Mouse (Mus musculus) lung, embryonic 15.5 days (tissue): ENCODE data around the gene Zfp990. TPM values are rescaled to one million over a fixed set of nuclear protein-coding genes. Genes with fewer than 3 reads are reported as not detected.
A peak's percentile ranks its signal among the peaks of the same experiment; 100 is the strongest.
"Not testable (repeated sequence)": the region's sequence is repeated elsewhere in the genome, so short reads cannot be mapped to it uniquely, and the experiment has no call there.

ENCODE experiments used
- ATAC-seq: fragments of 200-750 bp; cut with Nextera tagmentation; 2 replicates; pipeline ENCODE4 v1.8.0; 2017; ENCODE audit warnings: moderate number of reproducible peaks, borderline replicate concordance; ENCODE audit not compliant: low FRiP score, low TSS enrichment; ENCODE audit errors: extremely low read depth
- H3K27ac ChIP-seq: fragments of 300-500 bp; sonication (generic); 2 replicates; pipeline ENCODE4 v1.5.1; 2015; ENCODE audit warnings: moderate library complexity, mild to moderate bottlenecking, inconsistent platforms
- H3K27me3 ChIP-seq: fragments of 300-500 bp; sonication (generic); 2 replicates; pipeline ENCODE4 v1.6.1; 2015; ENCODE audit warnings: inconsistent platforms
- H3K36me3 ChIP-seq: fragments of 300-500 bp; sonication (generic); 2 replicates; pipeline ENCODE4 v1.6.1; 2015; ENCODE audit warnings: inconsistent platforms
- H3K4me1 ChIP-seq: fragments of 300-500 bp; sonication (generic); 2 replicates; pipeline ENCODE4 v1.6.1; 2015; ENCODE audit warnings: inconsistent platforms
- H3K4me2 ChIP-seq: fragments of 300-500 bp; sonication (generic); 2 replicates; pipeline ENCODE4 v1.6.1; 2015; ENCODE audit warnings: inconsistent platforms, mild to moderate bottlenecking, moderate library complexity
- H3K4me3 ChIP-seq: fragments of 300-500 bp; sonication (generic); 2 replicates; pipeline ENCODE4 v1.5.1; 2015; ENCODE audit warnings: mild to moderate bottlenecking, inconsistent platforms
- H3K9ac ChIP-seq: fragments of 300-500 bp; sonication (generic); 2 replicates; pipeline ENCODE4 v1.6.1; 2015; ENCODE audit warnings: inconsistent platforms
- H3K9me3 ChIP-seq: fragments of 300-500 bp; sonication (generic); 2 replicates; pipeline ENCODE4 v1.6.1; 2016; ENCODE audit warnings: inconsistent platforms
- WGBS: fragments of 180-500 bp; shearing (Covaris S2); methylation state at CpG from one replicate; pipeline ENCODE4 v1.1.7; 2015; 5-methylcytosine and 5-hydroxymethylcytosine counted together
- polyA plus RNA-seq: library from polyadenylated mRNA; unstranded; fragments of >200 nt; fragmentation: Nextera tagmentation; extraction: Ambion mirVana; gene quantifications from 2 replicates; pipeline ENCODE4 v1.2.1, GENCODE M21; 2015

Gene Zfp990
- not detected in 2 replicates for polyA plus RNA-seq

- not testable (repeated sequence) for H3K27ac ChIP-seq, H3K9ac ChIP-seq, H3K27me3 ChIP-seq, H3K9me3 ChIP-seq, H3K36me3 ChIP-seq, H3K4me3 ChIP-seq, ATAC-seq, H3K4me2 ChIP-seq, H3K4me1 ChIP-seq
- 85% methylated on average over 4 of the region's 4 CpGs for WGBS
Observed at GRCm38 (mm10) chr4:145510459-145510858, at the start of gene Zfp990. Zfp990 (plus strand) TSS chr4:145510759.

- H3K9ac ChIP-seq, ATAC-seq, H3K4me1 ChIP-seq, H3K27me3 ChIP-seq, H3K9me3 ChIP-seq, H3K36me3 ChIP-seq, H3K27ac ChIP-seq: not testable (repeated sequence)
- peak overlapping the region; percentile 50 for H3K4me2 ChIP-seq
- H3K4me3 ChIP-seq, result peak overlapping the region; percentile 30
- WGBS, result 17% methylated on average over 52 of the region's 68 CpGs
Observed at GRCm38 (mm10) chr4:145463553-145464253, 46.9 kb upstream of the Zfp990 start.

- 0 out of 2 replicates have a peak, but pooled peaks cover 5% of the 10 kb centered on the region for H3K9me3 ChIP-seq
- H3K9ac ChIP-seq, result no peak overlapping the region
- 81% methylated on average over 3 of the region's 3 CpGs for WGBS
- no peaks in the 10 kb centered on the region for H3K27me3 ChIP-seq
- H3K36me3 ChIP-seq, result no peaks in the 10 kb centered on the region
- H3K4me3 ChIP-seq, result no peak overlapping the region
- no peak for ATAC-seq
- no peak overlapping the region for H3K27ac ChIP-seq
- no peaks in the 10 kb centered on the region for H3K4me1 ChIP-seq
- no peak overlapping the region for H3K4me2 ChIP-seq
Observed at GRCm38 (mm10) chr4:145478128-145478527, 32.4 kb upstream of the Zfp990 start.

- H3K9me3 ChIP-seq, H3K36me3 ChIP-seq, H3K4me2 ChIP-seq, H3K4me1 ChIP-seq, H3K27me3 ChIP-seq, H3K27ac ChIP-seq, H3K9ac ChIP-seq, H3K4me3 ChIP-seq, ATAC-seq: not testable (repeated sequence)
- WGBS, result 88% methylated on average over 8 of the region's 8 CpGs
Observed at GRCm38 (mm10) chr4:145480699-145481098, 29.9 kb upstream of the Zfp990 start.

GRCm38 (mm10) chr4:145489396-145489795 is 21.2 kb upstream of the Zfp990 start:
- Histone ChIP-seq H3K9ac (no peak overlapping the region), H3K9me3 (no peaks in the 10 kb centered on the region), H3K4me1 (no peaks in the 10 kb centered on the region), H3K27me3 (no peaks in the 10 kb centered on the region), H3K27ac (no peak overlapping the region), H3K4me3 (no peak overlapping the region), H3K4me2 (no peak overlapping the region), H3K36me3 (no peaks in the 10 kb centered on the region)
- no peak for ATAC-seq

GRCm38 (mm10) chr4:145492132-145492531 is 18.4 kb upstream of the Zfp990 start:
- no peaks in the 10 kb centered on the region for H3K36me3 ChIP-seq
- no peak overlapping the region for H3K4me3 ChIP-seq
- H3K9me3 ChIP-seq, result no peaks in the 10 kb centered on the region
- no peaks in the 10 kb centered on the region for H3K4me1 ChIP-seq
- H3K27ac ChIP-seq, result no peak overlapping the region
- no peak for ATAC-seq
- WGBS, result 76% methylated on average over 11 of the region's 11 CpGs
- H3K27me3 ChIP-seq, result no peaks in the 10 kb centered on the region
- no peak overlapping the region for H3K4me2 ChIP-seq
- no peak overlapping the region for H3K9ac ChIP-seq

- 64% methylated on average over 2 of the region's 2 CpGs for WGBS
- H3K27me3 ChIP-seq, H3K36me3 ChIP-seq, H3K9ac ChIP-seq, ATAC-seq, H3K4me2 ChIP-seq, H3K4me1 ChIP-seq, H3K27ac ChIP-seq, H3K4me3 ChIP-seq, H3K9me3 ChIP-seq: not testable (repeated sequence)
Observed at GRCm38 (mm10) chr4:145493316-145493715, 17.2 kb upstream of the Zfp990 start.

GRCm38 (mm10) chr4:145514637-145515036 is 4.1 kb downstream of the Zfp990 start:
- not testable (repeated sequence) for H3K4me3 ChIP-seq, H3K4me2 ChIP-seq, H3K27me3 ChIP-seq, H3K9me3 ChIP-seq, ATAC-seq, H3K27ac ChIP-seq, H3K36me3 ChIP-seq, H3K4me1 ChIP-seq, H3K9ac ChIP-seq
- WGBS, result 32% methylated on average over 2 of the region's 2 CpGs

- 67% methylated on average over 4 of the region's 4 CpGs for WGBS
Observed at GRCm38 (mm10) chr4:145515776-145516565, 5.4 kb downstream of the Zfp990 start.

GRCm38 (mm10) chr4:145517391-145517790 is 6.8 kb downstream of the Zfp990 start:
- not testable (repeated sequence) for H3K36me3 ChIP-seq, H3K27ac ChIP-seq, H3K4me3 ChIP-seq, ATAC-seq, H3K4me1 ChIP-seq, H3K9me3 ChIP-seq, H3K27me3 ChIP-seq, H3K4me2 ChIP-seq, H3K9ac ChIP-seq
- WGBS, result 90% methylated on average over 1 of the region's 1 CpGs

More at GRCm38 (mm10) chr4:145515776-145516565, 5.4 kb downstream of the Zfp990 start:
- H3K36me3 ChIP-seq, H3K9me3 ChIP-seq, H3K27me3 ChIP-seq, H3K4me2 ChIP-seq, ATAC-seq, H3K4me1 ChIP-seq, H3K4me3 ChIP-seq, H3K27ac ChIP-seq, H3K9ac ChIP-seq: not testable (repeated sequence)

- H3K4me1 ChIP-seq, ATAC-seq, H3K4me3 ChIP-seq, H3K4me2 ChIP-seq, H3K27ac ChIP-seq, H3K9ac ChIP-seq, H3K36me3 ChIP-seq, H3K27me3 ChIP-seq, H3K9me3 ChIP-seq: not testable (repeated sequence)
- WGBS, result 67% methylated on average over 5 of the region's 5 CpGs
Observed at GRCm38 (mm10) chr4:145543861-145544260, 33.3 kb downstream of the Zfp990 start.

GRCm38 (mm10) chr4:145545106-145545505 is 34.5 kb downstream of the Zfp990 start:
- WGBS, result 12% methylated on average over 2 of the region's 2 CpGs
- not testable (repeated sequence) for H3K27me3 ChIP-seq, H3K4me1 ChIP-seq, ATAC-seq, H3K4me2 ChIP-seq, H3K4me3 ChIP-seq, H3K27ac ChIP-seq, H3K9ac ChIP-seq, H3K36me3 ChIP-seq
- H3K9me3 ChIP-seq, result peaks cover 11% of the 10 kb centered on the region
